Mouse (Mus musculus): Measurements from ENCODE around the gene Eml2.

GRCm38 (mm10) chr7:19196676-19197075 lies 20.5 kb downstream of the Eml2 start:
- TF ChIP-seq GATA1 (IDR thresholded peaks at IDR 0.05; ENCODE audit: borderline replicate concordance, low read length), result no peak
- no peak for TF ChIP-seq FLI1 (IDR thresholded peaks at IDR 0.05; ENCODE audit: low read length)

Measured in megakaryocyte, embryonic 14.5 days (primary cell).